Mouse (Mus musculus) ovary, adult 18-20 months (tissue): ENCODE data around the gene Prkar2b.
A peak's percentile ranks its signal among the peaks of the same experiment; 100 is the strongest.

Experiments used
- DNase-seq: peaks from one replicate; pipeline ENCODE4 v3.0.0; 2022; ENCODE audit warnings: low spot score, mixed read lengths

Prkar2b gene

DNA sequence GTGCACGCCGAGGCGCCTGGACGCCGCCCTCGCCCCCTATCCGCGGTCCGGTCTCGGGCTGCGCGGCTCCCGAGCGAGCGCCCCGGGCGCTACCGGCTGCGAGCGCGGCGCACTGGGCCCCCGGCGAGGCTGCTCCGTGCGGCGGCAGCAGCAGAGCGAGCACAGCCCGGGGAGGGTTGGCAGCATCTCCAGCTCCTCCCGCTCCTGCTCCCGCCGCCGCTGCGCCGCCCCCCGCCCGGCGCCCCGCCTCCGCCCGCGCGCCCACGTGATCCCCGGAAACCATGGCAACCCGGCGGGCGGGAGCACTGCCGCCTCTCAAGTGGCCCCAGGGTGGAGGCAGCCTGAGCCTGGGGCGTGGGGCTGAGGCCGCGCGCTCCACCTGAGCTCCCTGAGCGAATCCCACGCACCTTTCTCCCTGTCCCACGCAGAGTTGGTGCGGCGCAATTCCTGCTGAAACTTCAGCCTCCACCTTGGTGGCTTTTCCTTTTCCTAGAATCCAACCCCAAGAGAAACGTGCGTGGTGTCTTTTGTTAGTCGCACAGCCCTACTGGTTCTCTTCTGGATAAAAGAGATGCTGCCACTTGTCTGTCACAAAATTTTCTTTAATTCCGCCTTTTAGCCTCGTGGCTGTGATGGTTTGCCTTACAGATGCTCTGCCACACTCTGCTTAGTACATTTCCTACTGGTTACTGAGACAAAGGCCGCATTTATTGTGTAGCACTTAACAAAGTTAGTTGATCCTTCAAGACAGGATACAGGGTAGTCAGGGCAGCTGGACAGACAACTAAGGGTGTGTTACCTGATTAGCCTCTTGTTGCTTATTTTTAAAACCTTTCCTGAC lies at the start of gene Prkar2b:
Prkar2b (minus strand) TSS at position 207 of the 841 bp plus-strand sequence.
- DNase-seq = peak; percentile 93

DNA sequence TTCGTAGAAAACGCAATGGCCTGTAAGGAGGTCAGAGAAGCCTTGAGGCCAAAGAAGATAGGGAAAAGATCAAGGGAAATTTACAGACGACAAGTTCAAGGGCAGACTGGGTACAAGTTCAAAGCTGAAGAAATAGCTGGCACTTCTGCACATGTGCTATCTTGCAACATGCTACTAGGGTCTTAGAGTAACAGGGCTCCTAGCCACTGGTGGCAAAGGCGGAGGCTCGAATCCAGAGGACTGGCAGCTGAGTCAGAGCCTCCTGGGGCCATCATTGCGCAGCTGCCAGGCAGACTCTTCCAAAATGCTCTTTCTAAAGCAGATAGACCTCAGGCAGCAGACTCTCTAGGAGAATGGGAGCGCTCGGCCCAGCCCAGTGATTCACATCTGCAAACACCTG lies 48.1 kb upstream of the Prkar2b start:
- DNase-seq = peak; percentile 58

DNA sequence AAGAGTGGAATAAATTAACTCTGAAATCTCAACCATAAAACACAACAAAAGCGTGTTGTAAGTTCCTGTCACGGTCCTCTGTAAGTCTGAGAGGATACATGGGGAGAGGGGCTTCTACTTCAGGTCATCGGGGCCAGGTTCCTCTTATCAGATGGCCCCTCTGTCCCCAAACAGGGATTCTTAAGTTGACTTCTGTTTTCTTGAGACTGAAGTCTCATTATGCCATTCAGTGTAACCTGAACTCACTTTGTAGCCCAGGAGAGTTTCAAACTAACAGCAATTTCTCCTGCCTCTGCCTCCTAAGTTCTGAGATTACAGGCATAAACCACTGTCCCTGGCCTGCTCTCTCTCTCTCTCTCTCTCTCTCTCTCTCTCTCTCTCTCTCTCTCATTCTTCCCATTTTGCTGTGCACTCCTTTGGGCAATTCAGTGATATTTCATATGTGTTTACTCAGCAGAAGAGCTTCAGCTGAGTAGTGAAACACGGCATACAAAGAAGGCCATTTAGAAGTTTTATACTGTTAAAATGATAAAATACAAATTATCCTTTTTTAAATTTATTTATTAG lies 43.9 kb upstream of the Prkar2b start:
- DNase-seq = no peak

DNA sequence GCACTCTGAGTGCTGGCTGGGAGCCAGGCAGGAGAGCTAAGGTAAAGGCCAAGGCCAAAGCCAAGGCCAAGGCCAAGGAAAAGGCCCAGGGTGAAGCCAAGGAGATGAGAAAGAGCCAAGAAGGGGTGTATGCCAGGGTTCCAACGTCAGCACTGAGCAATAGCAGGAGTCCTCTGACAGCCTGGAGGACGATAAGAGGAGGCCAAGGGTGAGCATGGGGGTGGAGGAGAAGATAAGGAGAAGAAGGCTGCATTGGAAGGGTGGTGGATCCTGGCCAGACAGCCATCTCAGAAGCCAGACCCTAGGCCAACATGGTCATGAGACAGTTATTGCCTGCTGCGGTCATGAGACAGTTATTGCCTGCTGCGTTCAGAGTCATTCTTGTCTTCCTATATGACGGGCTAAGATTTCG lies 43.4 kb upstream of the Prkar2b start:
- DNase-seq = peak; percentile 81

DNA sequence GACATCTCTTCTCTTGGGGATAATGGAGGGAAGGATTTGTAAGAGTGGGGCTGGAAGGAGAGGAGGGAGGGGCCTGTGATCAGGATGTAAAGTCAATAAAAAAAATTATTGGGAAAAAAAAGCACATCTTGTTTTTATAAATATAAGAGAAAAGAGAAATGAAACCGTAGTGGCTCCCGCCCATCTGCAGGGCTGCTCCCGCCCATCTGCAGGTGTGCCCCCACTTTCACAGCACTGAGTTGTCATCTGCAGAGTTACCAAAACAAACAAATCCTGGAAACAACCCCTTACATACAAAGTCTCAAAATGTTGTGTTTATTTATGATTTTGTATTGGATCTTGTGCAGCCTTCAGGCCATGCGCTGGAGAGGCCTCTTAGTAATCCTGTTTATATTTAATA lies 40.2 kb upstream of the Prkar2b start:
- DNase-seq = no peak

DNA sequence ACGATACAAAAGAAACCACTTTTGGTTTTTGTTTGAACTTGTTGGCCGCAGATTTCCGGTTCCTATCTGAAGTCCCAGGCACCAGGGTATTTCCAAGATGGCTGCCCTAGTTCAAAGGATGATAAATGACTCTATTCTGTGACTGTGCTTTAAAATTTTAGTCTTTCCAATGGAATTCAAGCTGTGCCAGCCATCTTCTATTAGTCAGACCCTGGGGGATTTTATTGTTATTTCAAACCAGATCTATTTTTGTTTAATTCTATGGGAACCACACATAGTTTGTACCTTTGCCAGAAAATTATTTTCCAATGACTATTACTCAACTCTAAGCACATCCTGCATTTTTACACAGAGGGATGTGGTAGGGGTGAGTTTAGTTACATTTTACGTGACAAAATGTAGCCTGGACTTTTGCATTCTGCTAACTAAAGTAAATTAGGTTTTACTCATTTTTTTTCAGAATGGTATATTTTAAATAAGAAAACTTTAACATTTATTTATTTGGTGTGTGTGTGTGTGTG lies 38.6 kb upstream of the Prkar2b start:
- DNase-seq = no peak

DNA sequence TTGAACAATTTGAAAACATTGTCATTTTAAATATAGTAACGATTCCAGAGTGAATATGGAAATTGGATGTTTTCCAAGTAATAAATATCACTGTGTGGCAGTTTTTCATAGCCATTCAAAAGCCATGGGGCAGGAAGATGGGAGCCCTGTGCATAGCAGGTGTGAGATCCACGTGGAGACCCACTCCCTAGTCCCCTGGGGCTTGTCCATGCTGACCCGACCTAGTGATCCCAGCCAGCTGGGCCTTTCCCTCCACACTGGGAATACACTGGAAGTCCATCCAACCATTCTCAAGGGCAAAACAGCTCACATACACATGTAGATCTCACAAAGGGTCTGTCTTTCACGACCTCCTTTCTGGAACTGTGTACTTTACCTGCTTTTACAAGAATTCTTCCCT lies 37.5 kb upstream of the Prkar2b start:
- no peak for DNase-seq

DNA sequence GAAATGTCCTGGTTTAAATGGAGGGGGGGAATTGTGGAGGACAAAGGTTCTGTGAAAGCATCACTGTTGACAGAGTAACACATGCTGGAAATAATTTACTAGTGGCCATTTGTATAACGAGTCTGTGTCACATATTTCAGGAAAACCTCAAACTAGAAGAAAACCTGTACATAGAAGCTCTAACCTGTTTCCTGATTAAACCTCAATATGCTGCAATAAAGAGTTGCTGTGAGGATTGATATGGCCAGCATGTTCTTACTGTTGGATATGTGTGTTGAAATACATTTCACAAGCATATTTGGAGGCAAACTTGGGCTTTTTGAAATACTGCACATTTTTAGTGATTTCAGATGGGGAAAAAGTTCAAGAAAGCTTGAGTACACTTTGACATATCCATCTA lies 36.0 kb upstream of the Prkar2b start:
- no peak for DNase-seq

DNA sequence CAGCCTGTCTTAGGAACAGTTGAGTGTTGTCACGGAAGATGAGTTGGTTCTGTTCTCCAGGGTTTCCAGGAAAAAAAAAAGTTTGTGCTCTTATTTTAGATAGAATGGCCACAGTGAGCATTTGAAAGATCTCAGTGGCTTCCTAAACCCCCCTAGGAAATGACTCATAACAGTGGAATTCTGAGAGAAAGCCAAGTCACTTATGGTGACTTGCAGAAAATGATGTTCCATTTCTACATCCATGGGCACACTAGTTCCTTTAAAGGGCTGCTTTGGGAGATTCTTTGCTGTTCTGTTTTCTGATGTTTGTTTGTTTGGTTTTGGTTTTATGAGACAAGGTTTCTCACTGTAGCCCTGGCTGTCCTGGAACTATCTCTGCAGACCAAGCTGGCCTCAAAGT lies 34.1 kb upstream of the Prkar2b start:
- DNase-seq = no peak

DNA sequence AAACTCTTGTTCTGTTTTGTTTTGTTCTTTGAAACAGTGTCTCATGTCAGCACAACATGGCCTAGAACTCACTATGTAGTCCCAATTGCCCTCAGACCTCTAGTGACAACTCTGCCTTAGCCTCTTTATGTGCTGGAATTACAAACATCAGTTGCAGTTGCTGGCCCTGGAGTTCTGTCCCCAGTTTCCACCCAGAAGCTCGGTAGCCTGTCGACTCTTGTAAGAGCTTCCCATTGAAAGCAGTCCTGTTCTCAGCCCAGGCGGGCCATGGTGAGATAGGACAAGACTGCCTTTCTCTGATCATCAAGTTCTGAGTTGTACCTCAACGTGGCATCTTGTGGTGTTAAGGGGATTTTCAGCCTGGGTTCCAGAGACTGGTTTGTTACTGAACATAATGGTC lies 31.4 kb upstream of the Prkar2b start:
- no peak for DNase-seq

DNA sequence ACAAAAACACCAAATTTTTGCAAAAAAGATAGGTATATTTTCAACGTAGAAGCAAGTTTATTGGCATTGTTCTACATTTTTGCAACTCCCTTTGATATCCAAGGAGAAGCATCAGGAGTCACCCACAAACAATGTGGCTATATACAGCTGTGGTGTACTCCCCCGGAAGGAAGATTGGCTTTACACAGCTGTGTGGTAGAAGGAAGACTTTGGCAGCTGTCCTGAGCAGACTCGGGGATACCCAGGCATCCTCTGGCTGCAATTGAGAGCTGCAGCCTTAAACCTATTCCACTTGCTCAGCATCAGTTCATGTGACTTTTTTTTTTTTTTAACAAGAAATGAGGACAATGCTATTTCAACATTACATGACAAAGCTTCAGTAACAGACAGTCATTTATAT lies 27.5 kb upstream of the Prkar2b start:
- DNase-seq = no peak

DNA sequence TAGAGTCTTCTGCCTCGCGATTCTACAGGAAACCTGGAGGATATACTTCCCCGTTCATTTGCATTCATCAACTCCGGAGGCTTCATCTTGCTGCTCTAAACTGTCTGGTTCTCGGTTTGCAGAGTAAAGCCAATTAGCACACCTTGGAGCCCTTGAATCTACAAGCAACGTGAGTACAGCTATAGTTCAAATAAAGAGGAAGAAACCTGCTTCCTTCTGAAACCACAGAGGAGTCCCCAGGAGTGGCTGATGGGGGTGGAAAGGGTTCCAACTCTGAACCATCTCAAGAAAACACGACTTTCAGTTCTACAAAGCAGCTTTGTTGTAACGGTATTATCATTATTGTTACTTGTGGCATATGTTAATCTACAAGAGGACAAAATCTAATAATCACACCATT lies 26.2 kb upstream of the Prkar2b start:
- DNase-seq = no peak

DNA sequence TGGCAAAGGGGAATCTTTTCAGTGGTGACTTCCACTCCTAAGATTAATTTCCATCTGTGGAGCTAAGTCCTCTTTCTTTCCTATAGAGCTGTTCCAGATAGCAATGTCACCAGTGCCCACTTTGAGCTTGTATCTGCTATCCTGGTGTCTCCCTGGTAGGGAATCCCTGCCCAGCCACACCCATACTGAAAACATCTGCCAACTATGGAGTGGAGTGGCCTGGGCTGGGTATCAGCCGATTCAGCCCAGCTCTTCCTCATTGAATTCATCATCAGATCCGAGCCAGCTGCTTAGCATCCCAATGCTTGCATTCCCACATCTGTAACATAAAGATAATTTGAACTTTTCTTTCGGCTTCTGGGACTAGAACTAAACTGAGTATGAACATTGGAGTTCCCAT lies 25.8 kb upstream of the Prkar2b start:
- no peak for DNase-seq

DNA sequence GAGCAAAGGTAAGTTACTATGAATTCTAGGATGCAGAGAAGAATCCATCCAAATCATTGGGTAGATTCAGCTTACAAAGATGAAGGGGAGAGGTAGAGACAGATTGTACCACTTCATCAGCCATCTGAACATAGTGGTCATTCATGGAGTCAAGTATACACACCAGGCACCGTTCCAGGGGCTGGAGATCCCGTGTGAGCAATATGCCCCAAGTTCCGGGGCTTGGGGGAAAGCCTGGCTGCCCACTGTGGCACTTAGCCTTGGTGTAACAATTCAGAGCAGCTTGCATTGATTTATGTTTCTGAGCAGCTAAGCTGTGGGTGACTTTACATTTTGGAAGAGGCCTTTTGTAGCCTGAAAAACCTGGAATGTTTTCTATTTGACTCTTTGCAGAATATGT lies 24.8 kb upstream of the Prkar2b start:
- no peak for DNase-seq

DNA sequence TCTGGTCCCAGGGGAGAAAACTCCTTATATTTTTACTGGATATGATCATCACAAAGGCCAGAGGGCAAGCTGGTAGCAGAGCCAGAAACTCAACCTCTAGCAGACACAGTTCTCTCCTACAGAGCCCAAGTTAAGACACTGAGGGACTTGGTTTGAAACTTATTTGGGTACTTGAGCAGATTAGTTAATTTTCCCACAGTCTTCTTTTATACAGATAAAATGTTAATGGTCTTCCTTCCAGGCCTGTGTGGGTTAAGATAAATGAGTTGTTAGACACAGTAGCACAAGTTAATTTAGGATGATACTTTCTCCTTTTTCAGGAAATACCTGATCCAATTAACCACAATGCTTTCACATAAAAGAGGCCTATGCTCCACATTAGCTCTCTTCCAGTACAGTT lies 24.1 kb upstream of the Prkar2b start:
- no peak for DNase-seq

DNA sequence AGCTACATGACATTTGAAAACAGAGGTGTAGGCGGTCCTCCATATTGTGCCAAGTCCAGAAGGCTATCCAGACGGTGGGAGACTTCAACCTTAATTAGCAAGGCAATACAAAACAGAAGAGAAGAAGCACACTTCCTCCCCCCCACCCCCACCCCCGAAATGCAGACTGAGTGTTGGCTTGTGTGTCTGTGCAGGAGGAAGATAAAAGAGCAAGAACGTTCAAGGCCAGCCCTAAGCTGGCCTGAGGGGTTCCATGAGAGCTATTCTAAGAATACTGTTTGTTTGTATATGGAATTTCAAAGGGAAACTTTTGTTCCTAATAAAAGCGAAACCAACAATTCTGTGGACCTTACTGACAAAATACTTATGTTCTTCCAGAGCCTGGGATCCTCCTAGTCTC lies 23.5 kb upstream of the Prkar2b start:
- DNase-seq = no peak

DNA sequence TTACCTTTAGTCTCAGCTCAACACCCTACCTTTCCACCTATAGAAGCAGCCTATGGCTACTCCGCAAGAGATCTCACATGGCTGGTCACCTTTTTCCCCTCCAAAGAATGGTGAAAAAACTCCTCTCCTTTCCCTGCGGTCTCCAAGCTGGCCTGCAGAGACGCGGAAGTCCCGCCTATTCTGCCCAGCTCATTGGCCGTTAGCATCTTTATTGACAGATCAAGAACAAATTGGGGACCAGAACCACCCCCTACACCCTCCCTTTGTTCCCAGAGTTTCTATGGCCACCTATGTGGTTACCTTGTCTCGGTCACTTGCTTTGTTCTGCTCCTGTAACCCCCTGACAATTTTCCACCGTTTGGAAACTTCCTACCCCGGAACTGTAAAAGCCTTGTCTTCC lies 19.6 kb upstream of the Prkar2b start:
- no peak for DNase-seq

DNA sequence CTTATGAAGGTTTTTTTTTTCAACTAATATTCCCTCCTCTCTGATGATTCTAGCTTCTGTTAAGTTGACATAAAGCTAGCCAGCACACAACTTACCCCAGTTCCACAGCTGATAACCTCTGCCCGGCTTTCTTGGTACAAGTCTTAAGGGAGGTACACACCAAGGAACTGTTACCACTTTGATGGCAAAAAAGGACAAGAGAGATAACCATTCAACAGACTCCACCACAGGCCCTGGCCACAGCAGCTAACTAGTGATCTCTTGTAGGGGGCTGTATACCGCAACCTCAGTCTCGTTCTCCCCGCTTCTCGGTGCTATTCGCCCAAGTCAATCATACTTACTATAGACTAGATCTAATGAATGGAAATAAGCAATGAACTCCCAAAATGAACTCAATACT lies 16.3 kb upstream of the Prkar2b start:
- no peak for DNase-seq

DNA sequence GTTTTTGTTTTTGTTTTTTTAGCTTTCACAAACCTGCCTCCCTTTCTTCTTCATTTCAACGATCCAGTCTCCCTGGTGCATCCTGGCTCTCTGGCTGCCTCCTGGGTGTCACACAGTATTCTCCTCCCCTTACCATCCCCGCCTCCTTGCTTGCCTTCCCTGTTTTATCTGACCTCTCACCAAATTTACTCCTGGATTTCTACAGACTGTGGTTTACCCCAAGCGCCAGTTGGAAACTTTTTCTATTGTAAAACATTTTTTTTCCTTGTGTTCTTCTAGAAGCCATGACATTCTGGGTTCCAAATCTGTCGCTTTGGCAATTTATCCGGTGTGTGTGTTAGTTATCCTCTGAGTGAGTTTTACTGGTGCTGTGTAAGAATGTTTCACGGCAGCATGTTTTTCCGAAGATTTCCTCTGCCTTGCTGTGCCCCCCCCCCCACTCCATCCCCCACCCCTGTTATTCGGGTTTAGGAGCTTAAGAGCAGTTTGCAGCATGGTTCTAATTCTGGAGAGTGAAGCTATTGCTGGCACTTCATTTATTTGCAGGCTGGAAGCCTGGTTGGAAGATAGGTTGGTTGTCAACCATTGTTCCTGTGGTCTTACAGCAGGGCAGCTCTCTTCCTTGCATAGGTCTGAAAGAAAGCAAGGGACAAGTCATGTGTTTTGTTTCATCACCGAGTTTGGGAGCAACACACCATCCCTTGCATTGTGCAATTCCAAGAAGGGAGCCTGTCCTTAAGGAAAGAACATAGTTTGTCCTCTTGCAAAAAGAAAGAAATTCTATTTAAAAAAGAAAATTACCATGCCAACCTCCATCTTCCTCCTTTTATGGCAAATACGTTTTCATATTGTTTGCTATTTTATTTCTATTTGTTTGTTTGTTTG lies 15.0 kb upstream of the Prkar2b start:
- no peak for DNase-seq

DNA sequence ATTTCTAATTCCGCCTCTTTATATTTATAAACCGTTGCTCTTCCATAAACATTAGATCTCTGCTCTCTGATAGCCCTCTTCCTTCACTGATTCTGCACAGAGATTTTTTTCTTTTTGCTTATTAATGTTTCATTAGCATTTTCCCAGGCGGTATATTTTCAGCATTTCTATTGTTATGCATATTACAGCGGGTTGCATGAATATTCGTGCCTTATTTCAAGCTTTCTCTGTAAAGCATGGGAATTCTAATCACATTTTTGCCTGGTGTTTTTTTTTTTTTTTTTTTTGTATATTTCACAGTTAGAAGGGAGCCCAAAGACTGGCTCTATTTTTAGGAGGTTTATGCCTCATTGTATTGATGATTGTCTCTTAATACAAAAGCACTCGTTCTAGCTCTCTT lies 13.2 kb upstream of the Prkar2b start:
- DNase-seq = no peak

DNA sequence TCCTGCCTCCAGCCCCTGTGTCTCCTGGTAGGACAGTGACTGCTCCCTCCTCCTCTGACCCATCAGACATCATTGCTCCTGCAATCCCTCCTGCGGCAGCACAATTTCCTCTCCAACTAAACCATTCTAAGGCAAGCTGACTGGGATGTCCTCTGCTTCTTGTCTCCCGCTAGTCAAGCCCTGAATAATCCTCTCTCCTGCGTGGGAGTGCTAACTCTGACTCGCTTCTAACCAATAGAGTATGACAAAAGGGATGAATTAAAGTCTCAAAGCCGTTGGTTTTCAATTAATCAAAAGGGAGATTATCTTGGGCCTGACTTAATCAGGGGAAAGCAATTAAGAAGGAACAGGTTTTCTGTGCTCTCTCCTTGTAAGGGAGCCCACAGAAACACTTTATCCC lies 4.9 kb upstream of the Prkar2b start:
- no peak for DNase-seq

DNA sequence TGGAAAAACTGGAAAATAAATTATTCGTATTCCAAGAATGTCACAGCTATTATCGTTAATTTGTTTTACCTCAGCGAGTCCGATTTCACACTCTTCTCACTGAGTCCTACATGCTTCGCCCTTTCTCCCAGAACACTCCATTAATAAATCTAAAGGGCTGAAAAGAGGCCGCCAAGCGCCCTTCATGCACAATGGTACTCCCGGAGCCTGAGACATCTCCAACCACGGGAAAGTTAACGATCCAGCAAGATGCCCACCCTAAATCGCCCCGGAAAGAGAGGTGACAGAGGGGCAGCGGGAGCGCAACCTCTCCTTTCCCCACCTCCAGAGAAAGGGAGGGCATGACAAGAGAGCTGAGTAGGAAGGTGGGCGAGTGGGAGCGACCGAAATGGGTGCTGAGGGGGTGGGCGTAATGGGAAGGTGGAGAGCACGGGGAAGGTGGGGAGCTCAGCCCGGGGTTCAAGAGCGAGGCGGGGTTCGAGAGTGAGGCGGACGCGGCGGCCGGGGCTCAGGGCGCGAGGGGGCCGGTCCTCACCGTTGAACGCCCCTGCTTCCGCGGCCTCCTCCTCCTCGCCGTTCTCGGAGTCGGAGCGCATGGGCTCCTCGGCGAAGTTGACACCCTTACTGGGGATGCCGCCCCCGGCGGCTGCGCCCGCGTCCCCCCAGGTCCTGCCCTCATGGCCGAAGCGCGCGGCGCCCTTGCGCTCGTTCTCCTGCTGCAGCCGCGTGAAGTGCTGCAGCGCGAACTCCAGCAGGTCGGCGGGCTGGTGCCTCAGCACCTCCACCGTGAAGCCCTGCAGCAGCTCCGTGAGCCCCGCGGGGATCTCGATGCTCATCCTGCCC lies 628 bp downstream of the Prkar2b start:
- DNase-seq = no peak
